Mouse (Mus musculus): ENCODE results near the gene Grem2.

Grem2 gene

DNA sequence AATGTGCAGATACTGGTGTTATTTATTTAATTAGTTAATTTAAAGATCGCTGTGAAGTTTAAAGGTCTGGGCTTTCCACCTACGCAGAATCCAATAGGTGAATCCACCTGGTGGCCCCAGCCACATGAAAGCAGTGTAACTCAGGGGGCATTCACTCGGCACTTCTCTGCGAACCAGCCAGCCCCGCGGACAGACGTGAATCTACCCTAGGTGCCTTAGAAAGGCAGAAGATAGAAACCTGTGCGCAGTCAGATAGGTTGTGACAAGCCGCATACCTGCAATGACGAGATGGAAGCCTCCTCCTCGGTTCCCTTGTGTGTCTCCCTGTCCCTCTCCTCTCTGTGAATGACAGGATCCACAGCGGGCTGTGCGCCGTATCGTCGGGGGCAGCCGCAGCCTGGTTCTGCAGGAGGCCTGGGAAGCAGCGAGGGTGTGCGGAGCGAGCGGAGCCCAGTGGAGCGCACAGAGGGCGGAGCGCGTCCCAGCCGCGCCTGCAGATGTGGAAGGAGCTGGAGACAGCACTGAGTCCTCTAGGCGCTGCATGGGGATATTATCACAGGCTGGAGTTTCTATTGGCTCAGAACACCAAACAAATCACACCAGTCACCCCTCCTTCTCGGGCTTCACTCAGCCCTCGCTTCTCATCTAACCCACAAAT lies at the start of gene Grem2:
Gene Grem2 (minus strand): TSS at position 522 of the 658 bp plus-strand sequence.
- DNase-seq (ENCODE audit: low spot score), result no peak

DNA sequence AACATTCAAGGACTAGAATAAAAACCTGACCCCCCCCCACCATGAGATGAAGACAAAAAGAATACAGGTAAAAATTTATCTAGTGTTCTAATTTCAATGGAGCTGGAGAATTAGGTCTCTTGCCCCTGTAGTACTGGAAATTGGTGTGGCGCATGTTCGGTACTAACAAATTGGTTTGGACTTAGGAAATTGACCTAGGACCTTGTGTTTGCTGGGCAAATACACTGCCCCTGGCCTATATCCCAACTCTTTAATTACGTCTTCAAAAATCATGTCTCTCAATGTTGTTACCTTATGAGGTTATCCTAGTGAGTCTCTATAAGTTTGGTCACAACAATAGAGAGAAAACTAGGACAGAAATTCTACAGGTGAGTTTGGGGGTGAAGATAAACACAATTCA lies 38.2 kb upstream of the Grem2 start:
- DNase-seq (ENCODE audit: low spot score), result no peak

DNA sequence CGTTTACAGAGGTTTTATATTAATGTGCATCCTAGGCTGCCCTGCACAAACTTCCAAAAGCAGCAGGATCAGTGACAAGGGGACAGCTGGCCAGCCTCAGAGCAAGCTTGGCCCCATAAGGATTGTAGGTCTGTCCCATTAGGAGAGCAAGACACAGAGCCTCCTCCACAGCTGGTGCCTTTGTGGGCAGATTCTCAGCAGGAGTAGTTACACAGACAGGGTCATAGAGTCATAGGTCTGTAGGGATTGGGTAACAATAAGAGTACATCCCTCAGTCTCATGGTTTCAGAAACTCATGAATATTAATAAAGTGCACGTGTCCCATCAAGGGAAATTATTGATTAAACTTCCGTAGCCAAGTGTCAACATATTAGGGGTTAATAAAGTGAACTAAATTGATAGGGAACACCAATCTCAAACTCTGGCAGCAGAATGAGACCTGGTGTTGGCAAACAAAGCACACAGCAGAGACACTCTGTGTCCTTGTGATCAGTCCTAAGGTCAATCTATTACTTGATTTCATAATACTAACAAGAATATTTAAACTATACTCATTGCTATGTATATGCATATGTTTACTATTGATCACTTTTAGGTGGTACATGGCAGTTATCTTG lies 9.5 kb upstream of the Grem2 start:
- no peak for DNase-seq (ENCODE audit: low spot score)

DNA sequence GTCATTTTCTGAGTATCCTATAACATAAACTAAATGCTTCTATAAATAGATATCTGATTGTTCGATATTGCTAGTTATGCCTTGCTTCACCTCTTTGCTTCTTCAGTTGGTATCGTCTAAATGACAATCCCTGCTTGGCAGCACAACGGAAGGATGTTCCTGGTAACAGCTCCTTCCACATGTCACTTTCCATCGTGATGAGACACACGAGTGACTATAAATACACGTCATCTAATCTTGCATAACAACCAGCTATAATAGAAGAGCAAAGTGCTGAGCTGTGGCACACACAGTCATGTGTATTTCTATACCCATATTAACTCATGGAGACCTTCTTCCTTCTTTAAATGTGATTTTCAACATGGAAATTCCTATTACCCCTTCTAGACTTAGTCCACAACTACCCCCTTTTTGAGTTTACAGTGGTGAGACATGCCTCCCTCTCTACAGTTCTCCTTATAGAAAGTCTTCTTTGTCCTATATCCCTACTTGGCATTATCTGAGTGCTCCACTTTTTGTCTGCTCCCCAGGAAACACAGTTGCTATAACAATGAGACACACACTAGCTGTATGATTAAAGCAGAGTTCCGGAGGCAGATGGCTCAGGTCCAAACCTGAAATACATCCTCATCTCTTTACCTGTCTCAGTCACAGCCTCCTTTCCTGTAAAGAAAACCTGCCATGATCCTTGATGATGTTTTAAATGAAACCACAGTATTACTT lies 8.0 kb upstream of the Grem2 start:
- DNase-seq (ENCODE audit: low spot score), result no peak

DNA sequence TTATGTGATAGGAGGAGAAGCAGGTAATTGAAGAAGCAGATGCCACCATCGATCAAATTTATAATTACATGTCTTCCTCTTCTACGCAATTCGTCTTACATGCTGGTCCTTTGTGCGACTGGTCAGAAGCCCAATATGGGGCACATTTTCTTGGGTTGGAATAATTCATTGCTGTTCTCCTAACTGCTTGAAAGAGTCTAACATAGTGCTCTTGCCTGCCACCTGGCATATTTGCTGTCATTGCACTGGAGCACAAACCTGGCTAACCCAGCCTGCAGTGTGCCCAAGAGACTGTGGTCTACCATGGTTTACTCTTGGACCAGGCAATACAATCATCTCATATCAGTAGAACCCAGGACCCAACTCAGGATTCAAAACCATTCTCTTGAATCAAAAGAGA lies 2.7 kb downstream of the Grem2 start:
- DNase-seq (ENCODE audit: low spot score), result no peak

DNA sequence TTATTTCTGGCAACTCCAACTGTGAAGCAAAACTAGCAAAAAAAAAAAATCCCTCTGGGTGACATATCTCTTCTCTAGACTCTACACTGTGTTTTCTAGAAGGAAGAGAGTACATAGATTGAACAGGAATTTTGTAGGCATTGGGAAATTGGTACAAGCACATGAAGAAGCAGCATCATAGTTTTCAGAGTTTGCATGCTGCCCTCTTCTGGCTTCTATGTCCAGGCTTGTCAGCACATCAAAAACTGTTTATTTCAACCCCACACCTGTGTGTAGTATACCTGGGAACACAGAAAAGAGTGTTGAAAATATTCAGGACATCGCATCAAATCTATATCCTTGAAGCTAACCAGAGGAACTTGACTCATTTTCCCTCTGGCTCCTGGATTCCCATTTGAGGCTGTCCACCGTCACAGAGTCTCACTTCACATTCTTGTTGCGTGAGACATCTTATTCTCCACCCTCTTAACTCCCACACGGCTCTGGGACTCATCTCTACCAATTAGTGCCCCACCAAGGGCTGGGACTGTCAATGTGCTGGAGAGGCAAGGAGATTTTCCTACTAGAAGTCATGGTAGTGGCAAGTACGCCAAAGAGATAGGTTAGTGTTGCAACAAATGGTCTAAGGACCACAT lies 3.3 kb downstream of the Grem2 start:
- no peak for DNase-seq (ENCODE audit: low spot score)

DNA sequence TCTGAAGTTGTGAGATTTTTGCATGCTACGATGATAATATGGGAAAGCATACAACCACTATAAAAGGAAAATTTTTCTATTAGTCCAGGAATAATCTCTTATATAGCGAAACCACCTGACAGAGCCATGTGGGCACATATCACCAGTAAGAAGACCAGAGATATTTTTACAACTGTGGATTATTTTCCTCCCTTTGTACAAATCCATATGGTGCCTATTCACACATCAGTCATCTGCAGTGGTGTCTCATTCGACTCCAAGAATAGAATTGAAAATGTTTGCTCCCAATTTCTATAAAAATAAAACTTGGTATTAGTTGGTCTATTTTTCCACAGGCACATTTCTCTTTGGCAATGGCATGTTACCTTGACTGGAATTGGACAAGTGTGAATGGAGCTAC lies 11.8 kb downstream of the Grem2 start:
- no peak for DNase-seq (ENCODE audit: low spot score)

DNA sequence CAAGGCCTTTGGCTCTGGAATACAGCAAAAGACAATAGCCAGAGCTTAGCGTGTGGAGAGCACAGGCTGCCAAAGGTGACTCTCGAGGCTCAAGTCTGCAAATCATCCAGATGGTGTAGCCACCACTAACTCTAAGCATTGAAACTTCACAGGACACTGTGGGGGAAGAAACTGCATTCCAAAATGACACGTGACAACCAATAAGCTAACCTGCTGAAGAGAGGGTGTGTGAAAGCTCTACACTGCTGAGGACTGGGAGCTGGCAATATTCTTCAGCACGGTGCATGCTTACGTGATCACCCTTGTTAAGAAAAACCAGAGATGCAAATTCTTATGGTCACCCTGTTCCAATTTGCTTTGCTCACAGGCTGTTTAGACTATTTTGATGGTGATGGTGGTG lies 13.4 kb downstream of the Grem2 start:
- no peak for DNase-seq (ENCODE audit: low spot score)

DNA sequence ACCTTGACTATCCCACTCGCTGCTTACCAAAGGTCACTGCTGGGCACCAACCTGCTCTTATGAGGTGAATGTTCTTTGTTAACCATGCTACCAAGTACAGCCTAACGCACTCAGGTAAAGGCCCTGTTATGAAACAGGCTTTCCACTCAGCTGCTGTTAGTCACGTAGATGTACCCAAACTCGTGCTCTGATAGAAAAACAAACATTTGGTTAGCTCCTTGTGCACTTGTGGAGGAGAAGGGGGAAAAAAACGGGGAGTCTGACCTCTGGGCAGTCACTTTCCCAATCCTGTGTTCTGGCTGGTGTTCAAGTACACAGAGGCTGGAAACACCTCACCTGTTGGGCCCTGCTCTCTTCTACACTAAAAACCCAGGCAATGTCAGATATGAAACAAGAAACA lies 14.0 kb downstream of the Grem2 start:
- no peak for DNase-seq (ENCODE audit: low spot score)

DNA sequence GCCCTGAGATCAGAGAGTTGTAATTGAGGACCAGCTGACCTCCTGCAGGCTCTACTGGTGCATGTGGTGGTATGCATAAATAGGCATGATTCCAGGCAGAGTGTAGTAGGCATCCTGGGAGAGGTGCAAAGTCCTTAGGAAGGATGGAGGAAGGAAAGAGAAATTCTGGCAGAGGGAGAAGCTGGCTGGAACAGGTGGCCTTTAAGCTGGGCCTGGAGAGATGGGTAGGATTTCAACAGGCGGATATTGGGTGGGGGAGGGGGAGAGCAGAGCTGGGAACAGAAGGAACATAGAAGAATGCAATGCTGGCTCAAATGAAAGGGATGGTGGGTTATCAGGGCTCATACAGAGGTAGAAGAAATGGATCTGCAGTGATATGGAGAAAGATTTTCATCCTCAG lies 18.9 kb downstream of the Grem2 start:
- DNase-seq (ENCODE audit: low spot score), result no peak

DNA sequence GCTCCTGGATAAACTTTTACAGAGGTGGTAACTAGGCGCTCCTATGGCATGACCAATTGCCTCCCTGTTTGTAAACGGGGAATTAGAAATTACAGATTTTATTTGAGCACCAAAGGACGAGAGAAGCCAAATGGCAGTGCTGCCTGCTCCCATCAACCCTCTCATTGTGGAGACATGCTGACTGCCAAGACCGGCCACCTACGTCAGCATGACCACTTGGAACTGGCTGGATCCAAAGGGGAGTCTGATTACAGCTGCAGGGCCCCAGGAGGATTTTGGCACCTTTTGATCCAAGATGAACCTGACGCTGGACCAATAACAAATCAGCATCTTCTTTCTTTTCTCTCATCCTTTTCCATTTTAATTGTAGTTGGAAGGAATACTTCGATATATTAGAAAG lies 29.1 kb downstream of the Grem2 start:
- no peak for DNase-seq (ENCODE audit: low spot score)

DNA sequence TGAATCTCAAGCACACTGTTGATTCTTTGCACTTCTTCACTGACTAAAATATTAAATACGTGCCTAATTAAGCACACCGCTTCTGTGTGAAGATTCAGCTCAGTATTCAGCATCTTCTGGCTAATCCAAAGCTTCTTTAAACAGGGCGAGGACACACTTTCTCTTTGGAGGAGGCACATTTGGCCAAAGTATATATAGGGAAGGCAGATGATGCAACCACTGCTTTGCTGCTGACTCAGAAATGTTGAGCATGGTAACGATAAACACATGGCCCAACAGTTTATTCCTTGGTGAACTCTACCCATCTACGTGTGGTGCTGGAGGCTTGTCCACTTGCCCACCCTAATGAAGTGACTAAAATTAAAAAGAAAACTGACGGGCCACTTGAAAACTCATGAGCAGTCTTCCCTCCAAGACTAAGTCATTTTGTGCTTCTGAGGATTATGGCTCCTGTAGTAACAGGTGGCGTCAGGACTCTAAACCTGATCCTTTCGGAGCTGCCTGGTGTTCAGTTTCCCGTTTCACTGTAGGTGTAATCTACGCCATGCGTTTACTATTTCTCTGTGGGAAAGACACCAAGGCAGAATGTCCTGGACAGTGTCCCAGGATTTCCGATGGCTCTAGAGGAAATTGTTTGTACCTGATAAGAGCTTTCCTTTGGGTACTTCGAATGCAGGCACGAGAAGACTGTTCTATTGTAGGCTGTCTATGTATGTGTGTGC lies 32.8 kb downstream of the Grem2 start:
- no peak for DNase-seq (ENCODE audit: low spot score)

DNA sequence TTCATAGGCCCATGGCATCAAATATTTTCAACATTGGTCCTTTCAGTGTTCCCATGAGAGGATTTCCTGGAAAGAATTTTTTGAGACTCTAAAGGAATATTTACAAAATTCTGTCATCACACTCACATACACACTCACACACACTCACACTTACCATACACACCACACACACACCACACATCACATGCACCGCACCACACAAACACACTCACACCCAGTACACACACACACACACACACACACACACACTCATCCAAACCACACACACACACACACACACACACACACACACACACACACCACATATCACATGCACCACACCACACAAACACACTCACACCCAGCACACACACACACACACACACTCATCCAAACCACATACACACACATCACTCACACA lies 33.5 kb downstream of the Grem2 start:
- DNase-seq (ENCODE audit: low spot score), result no peak

DNA sequence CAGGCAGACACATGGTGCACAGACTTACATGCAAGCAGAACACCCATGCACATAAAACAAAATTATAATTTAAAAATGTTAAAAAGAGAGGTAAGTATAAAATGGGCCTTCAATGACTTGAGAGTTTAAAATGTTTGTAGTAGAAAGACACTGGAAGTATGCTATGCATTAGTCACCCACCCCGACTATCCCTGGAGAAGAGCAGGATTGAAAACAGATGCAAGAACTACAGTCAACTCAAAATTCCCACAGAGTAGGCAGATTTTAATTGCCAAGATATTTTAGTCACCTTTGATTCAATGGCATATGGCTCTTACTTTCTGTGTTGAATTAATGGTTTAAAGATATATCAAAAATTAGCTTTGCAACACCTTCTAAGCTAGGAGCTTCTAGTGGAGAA lies 39.1 kb downstream of the Grem2 start:
- no peak for DNase-seq (ENCODE audit: low spot score)

DNA sequence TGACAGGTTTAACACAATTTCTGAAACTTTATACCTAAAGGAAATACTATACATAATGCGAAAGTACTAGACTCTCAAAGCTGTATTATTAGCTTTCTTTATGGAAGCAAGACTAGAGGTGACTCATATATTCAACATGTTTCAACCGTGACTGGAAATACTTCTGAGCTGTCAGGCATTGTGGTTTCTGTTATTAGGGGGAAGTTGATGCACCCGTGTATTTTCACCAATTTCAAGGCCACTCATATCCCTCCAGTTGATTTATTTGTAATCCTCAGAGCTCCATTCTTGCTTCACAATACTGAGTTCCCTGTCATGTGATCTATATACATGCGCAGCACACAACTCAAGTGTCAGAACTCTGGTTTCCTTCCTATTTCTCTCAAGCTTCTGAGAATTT lies 46.4 kb downstream of the Grem2 start:
- DNase-seq (ENCODE audit: low spot score), result no peak

DNA sequence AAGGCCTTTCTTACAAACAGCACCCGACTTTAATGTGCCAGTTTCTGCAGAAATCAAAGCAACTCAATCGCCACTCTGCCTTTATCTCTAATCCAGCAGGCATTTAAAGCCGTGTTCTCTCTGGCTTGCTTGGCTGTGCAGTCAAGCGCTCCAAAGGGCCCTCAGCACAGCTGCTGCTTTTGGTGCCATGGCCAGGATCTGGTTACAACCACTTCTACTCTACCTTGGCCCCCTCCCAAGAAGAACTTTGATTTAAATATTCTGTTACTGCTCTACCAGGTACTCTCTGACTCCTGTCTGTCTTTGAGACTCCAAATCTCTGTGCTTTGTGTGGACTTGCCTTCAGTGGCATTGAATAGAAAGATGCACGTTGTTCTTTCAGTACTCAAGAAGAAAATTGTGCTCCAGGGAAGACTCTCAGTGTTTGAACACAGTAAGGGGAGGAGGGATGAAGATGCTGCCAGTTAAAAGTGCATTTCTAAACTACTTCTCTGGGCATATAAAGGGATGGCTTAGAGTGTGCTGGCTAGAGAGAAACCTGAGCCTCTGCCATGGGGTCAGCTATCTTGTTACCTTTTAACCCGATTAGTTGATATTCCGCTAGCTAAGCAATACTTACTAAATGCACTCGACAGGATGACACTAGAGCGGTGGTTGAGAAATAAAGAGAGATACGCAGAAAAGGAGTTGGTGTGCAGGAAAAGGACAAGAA lies 61.1 kb downstream of the Grem2 start:
- DNase-seq (ENCODE audit: low spot score), result no peak

DNA sequence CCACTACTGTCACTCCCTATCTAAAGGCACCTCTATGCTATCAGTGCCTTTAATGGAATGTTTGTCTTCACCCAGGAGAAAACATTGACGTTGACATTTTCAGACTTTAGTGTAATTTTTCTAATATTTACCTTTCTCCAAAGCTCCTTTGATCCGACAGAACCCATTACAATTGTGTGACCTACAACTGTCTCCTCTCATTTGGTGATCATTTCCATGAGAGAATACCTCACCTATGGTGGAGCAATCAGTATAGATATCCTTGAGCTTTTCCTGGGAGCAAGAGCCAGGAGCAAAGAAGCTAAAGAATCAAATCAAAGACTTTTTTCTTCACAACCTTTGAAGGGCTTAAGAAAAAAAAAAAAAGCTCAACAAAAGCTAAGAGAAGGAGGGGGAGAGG lies 65.4 kb downstream of the Grem2 start:
- no peak for DNase-seq (ENCODE audit: low spot score)

DNA sequence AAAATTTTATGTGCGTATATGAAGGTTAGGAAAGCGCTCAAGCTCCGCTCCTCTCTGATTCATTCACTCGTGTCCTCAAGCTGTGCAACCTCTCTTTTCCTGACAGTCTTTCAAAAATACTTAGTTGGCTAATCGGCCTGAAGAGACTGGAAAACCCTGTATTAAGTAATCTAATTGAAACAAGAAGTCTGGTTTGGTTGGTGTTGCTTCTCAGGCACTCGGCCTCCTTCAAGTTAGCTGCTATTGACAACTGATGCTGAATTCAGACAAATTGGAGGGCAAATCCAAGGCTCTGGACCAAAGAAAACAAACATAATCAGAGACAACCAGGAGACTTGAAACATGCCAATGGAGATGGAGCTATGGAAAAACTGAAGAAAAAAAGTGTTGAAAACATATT lies 76.8 kb downstream of the Grem2 start:
- no peak for DNase-seq (ENCODE audit: low spot score)

DNA sequence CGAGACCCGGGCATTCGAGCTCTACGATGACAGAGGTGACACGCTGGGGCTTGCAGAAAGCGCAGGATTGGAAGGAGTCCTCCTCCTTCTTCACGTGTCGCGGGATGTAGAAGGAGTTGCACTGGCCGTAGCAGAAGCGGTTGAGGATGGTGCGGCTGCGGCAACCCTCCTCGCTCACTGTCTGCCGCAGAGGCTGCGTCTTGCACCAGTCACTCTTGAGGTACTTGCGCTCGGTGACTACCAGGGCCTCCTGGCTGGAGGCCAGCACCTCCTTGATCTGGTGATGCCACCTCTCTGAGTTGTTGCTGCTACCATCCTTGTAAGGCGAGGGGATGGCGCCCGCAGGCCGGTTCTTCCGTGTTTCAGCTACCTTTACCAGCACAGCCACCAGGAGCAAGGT lies 84.8 kb downstream of the Grem2 start:
- no peak for DNase-seq (ENCODE audit: low spot score)

DNA sequence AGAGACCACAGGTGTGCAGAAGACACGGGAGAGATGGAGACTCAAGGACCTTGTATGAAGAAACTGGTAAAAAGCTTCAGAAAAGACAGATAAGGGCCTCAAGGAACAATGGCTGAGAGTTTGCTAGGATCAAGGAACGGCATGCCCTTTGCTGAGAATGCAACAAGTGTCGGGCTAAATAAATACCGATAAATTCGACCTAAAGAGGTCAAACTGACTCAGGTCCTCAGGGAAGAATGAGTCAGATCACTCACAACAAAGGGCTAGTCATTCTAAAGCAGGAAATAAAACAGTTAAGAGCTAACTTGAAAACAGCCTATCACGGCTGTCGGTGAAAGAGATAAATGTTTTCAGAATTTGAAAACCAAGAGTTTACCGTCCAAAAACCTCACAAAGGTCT lies 95.1 kb downstream of the Grem2 start:
- DNase-seq (ENCODE audit: low spot score), result no peak

DNA sequence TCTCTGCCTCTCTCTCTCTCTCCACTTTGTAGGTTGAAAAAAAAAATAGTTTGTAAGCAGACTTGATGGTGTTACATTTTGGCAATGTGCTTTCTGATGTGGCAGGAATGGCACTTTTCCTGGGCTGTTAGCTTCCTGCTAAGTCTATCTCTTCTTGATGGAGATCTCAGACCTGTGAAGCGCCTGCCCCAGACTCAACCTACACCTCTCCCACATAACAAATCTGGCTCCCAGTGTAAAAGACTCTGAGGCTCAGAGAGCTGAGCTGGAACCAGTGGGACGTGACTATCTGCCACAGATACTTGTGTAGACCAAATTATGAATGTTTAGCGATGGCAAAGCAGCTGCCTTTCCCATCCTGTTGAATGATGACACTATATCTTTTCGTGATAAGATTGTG lies 109.8 kb downstream of the Grem2 start:
- DNase-seq (ENCODE audit: low spot score), result no peak

DNA sequence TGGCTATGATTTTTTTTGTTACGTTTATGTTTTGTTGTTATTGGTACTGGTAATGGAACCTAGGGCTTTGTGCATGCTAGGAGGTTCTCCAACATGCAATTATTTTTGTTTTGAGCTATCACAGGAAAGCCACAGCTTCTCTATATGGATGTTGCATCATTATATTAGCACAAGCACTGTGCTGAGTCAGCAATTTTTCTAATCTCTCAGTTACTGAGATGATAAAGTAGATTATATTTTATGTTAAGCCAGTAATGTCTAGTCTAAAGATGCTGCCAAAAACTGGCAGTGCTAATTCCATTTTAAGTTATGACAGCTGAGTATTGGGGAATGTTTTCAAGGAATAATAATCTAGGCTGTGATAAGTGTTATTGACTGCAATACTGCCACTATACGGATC lies 133.0 kb downstream of the Grem2 start:
- DNase-seq (ENCODE audit: low spot score), result no peak

Data from spleen, adult 12 weeks (tissue).